Mouse (Mus musculus) liver, adult 2 months (tissue): ENCODE data around the gene Robo2. TPM values are rescaled to one million over a fixed set of nuclear protein-coding genes. Genes with fewer than 3 reads are reported as not detected.
A peak's percentile ranks its signal among the peaks of the same experiment; 100 is the strongest.

Source experiments
- DNase-seq: peaks from one replicate; pipeline ENCODE4 v3.0.0-alpha.2; 2011; ENCODE audit warnings: low read depth, low spot score; ENCODE audit errors: extremely low read depth
- H3K27ac ChIP-seq: fragments of 200-500 bp; replicated peaks from 2 replicates; pipeline ENCODE4 v1.5.1; 2012; ENCODE audit warnings: low read depth, mild to moderate bottlenecking, control low read depth, inconsistent platforms, low read length; ENCODE audit not compliant: insufficient read depth
- H3K27me3 ChIP-seq: fragments of 200-500 bp; 2 replicates; pipeline ENCODE4 v1.6.1; 2012; ENCODE audit warnings: mild to moderate bottlenecking, moderate library complexity, low read length, inconsistent platforms; ENCODE audit not compliant: control insufficient read depth, insufficient read depth
- H3K36me3 ChIP-seq: fragments of 200-500 bp; 2 replicates; pipeline ENCODE4 v1.6.1; 2012; ENCODE audit warnings: low read length, inconsistent platforms; ENCODE audit not compliant: control insufficient read depth, insufficient read depth
- H3K4me1 ChIP-seq: fragments of 200-500 bp; 2 replicates; pipeline ENCODE4 v1.6.1; 2011; ENCODE audit warnings: low read length; ENCODE audit not compliant: control insufficient read depth, insufficient read depth
- H3K4me3 ChIP-seq: fragments of 200-500 bp; 2 replicates; pipeline ENCODE4 v1.5.1; 2011; ENCODE audit warnings: low read depth, mild to moderate bottlenecking, control low read depth, low read length, moderate library complexity; ENCODE audit not compliant: insufficient read depth
- H3K79me2 ChIP-seq: fragments of 200-500 bp; 2 replicates; pipeline ENCODE4 v1.6.1; 2012; ENCODE audit warnings: inconsistent platforms, mild to moderate bottlenecking, low read length, moderate library complexity; ENCODE audit not compliant: control insufficient read depth, insufficient read depth
- H3K9ac ChIP-seq: fragments of 200-500 bp; 2 replicates; pipeline ENCODE4 v1.6.1; 2012; ENCODE audit warnings: low read depth, mild to moderate bottlenecking, control low read depth, inconsistent platforms, low read length
- CTCF ChIP-seq: fragments of 200-500 bp; IDR thresholded peaks from 2 replicates; pipeline ENCODE4 v1.5.1; 2011; ENCODE audit warnings: low read depth, low read length, control low read depth
- POLR2A ChIP-seq: fragments of 200-500 bp; IDR thresholded peaks from 2 replicates; pipeline ENCODE4 v1.6.1; 2011; ENCODE audit warnings: low read length, control low read depth; ENCODE audit not compliant: insufficient read depth; ENCODE audit errors: extremely low read depth
- WGBS: fragments of 180-500 bp; shearing (Covaris S2); methylation state at CpG from one replicate; pipeline ENCODE4 v1.1.7; 2018; 5-methylcytosine and 5-hydroxymethylcytosine counted together
- polyA plus RNA-seq: library from polyadenylated mRNA; depleted of rRNA; stranded (reverse); fragments of >200 nt; gene quantifications from 2 replicates; pipeline ENCODE4 v1.2.3, GENCODE M21; 2012
- total RNA-seq: library from RNA; depleted of rRNA; stranded (reverse); fragments of >200 nt; gene quantifications from 2 replicates; pipeline ENCODE4 v1.2.3, GENCODE M21; 2014

Robo2 gene
- total and polyA plus RNA-seq, 2 experiments: 1.2 to 2.8 TPM

GRCm38 (mm10) chr16:74061951-74062350 lies 349.7 kb downstream of the Robo2 start:
- TF ChIP-seq POLR2A: no peak
- no peaks in the 10 kb centered on the region for H3K79me2 ChIP-seq

GRCm38 (mm10) chr16:74061479-74061878 lies 350.1 kb downstream of the Robo2 start:
- no peak for TF ChIP-seq POLR2A
- TF ChIP-seq CTCF: no peak
- H3K79me2 ChIP-seq: no peaks in the 10 kb centered on the region
- H3K9ac ChIP-seq: no peak overlapping the region
- DNase-seq: no peak
- H3K27ac ChIP-seq: no peak overlapping the region
- H3K4me3 ChIP-seq: no peak overlapping the region
- H3K27me3 ChIP-seq: no peaks in the 10 kb centered on the region
- no peaks in the 10 kb centered on the region for H3K4me1 ChIP-seq
- H3K36me3 ChIP-seq: no peaks in the 10 kb centered on the region

More at GRCm38 (mm10) chr16:74061951-74062350, 349.7 kb downstream of the Robo2 start:
- Histone ChIP-seq H3K27ac (no peak overlapping the region), H3K36me3 (no peaks in the 10 kb centered on the region), H3K4me1 (no peaks in the 10 kb centered on the region), H3K9ac (no peak overlapping the region), H3K27me3 (no peaks in the 10 kb centered on the region), H3K4me3 (no peak overlapping the region)
- no peak for DNase-seq

GRCm38 (mm10) chr16:74056886-74057285 lies 354.7 kb downstream of the Robo2 start:
- Histone ChIP-seq H3K27ac (no peak overlapping the region), H3K36me3 (no peaks in the 10 kb centered on the region), H3K9ac (no peak overlapping the region), H3K4me3 (no peak overlapping the region), H3K79me2 (no peaks in the 10 kb centered on the region), H3K27me3 (no peaks in the 10 kb centered on the region), H3K4me1 (no peaks in the 10 kb centered on the region)
- TF ChIP-seq POLR2A (no peak), CTCF (no peak)
- DNase-seq: no peak
- 89% methylated on average over 2 of the region's 2 CpGs for WGBS

- Histone ChIP-seq H3K9ac (no peak overlapping the region), H3K27me3 (no peaks in the 10 kb centered on the region), H3K27ac (no peak overlapping the region), H3K4me3 (no peak overlapping the region), H3K4me1 (no peaks in the 10 kb centered on the region), H3K36me3 (no peaks in the 10 kb centered on the region), H3K79me2 (no peaks in the 10 kb centered on the region)
- no peak for TF ChIP-seq CTCF
- TF ChIP-seq POLR2A: no peak
- DNase-seq: no peak
- 55% methylated on average over 1 of the region's 1 CpGs for WGBS
These were observed 355.4 kb downstream of the Robo2 start for GRCm38 (mm10) chr16:74056210-74056609.

GRCm38 (mm10) chr16:74055061-74055751 lies 356.4 kb downstream of the Robo2 start:
- Histone ChIP-seq H3K27me3 (no peaks in the 10 kb centered on the region), H3K36me3 (no peaks in the 10 kb centered on the region), H3K4me1 (no peaks in the 10 kb centered on the region), H3K9ac (no peak overlapping the region), H3K79me2 (no peaks in the 10 kb centered on the region), H3K27ac (no peak overlapping the region), H3K4me3 (no peak overlapping the region)
- TF ChIP-seq POLR2A (no peak), CTCF (no peak)
- WGBS: 78% methylated on average over 10 of the region's 10 CpGs
- peak; percentile 28 for DNase-seq

GRCm38 (mm10) chr16:74049467-74049866 lies 362.2 kb downstream of the Robo2 start:
- H3K4me1 ChIP-seq: no peaks in the 10 kb centered on the region
- H3K4me3 ChIP-seq: no peak overlapping the region
- no peaks in the 10 kb centered on the region for H3K27me3 ChIP-seq
- H3K9ac ChIP-seq: no peak overlapping the region
- H3K36me3 ChIP-seq: no peaks in the 10 kb centered on the region
- TF ChIP-seq CTCF (no peak), POLR2A (no peak)
- no peaks in the 10 kb centered on the region for H3K79me2 ChIP-seq
- H3K27ac ChIP-seq: no peak overlapping the region
- no peak for DNase-seq
- 87% methylated on average over 5 of the region's 5 CpGs for whole genome bisulfite sequencing
